Mouse (Mus musculus): Measurements from ENCODE around the gene Asb5.
"Not testable (repeated sequence)": the region's sequence is repeated elsewhere in the genome, so short reads cannot be mapped to it uniquely, and the experiment has no call there.

The Asb5 gene

GRCm38 (mm10) chr8:54529382-54530296 is at the start of gene Asb5, which contains the start of gene Spcs3:
Gene Asb5, plus strand, starts transcription at chr8:54529580.
Gene Spcs3, minus strand, starts transcription at chr8:54529998.
- DNase-seq (ENCODE audit: low read depth, low spot score), result peak; percentile 84

GRCm38 (mm10) chr8:54486555-54487273 is 42.7 kb upstream of the Asb5 start:
- DNase-seq (ENCODE audit: low read depth, low spot score), result no peak

GRCm38 (mm10) chr8:54488437-54488836 is 40.9 kb upstream of the Asb5 start:
- DNase-seq (ENCODE audit: low read depth, low spot score), result no peak

- peak; percentile 20 for DNase-seq (ENCODE audit: low read depth, low spot score)
Measured at GRCm38 (mm10) chr8:54491057-54491690, 38.2 kb upstream of the Asb5 start.

GRCm38 (mm10) chr8:54491934-54492333 is 37.4 kb upstream of the Asb5 start:
- DNase-seq (ENCODE audit: low read depth, low spot score), result no peak

GRCm38 (mm10) chr8:54493110-54493509 is 36.3 kb upstream of the Asb5 start:
- peak; percentile 14 for DNase-seq (ENCODE audit: low read depth, low spot score)

- no peak for DNase-seq (ENCODE audit: low read depth, low spot score)
Measured at GRCm38 (mm10) chr8:54493915-54494314, 35.5 kb upstream of the Asb5 start.

- no peak for DNase-seq (ENCODE audit: low read depth, low spot score)
Measured at GRCm38 (mm10) chr8:54503104-54503503, 26.3 kb upstream of the Asb5 start.

GRCm38 (mm10) chr8:54505060-54505459 is 24.3 kb upstream of the Asb5 start:
- no peak for DNase-seq (ENCODE audit: low read depth, low spot score)

GRCm38 (mm10) chr8:54507428-54508095 is 21.8 kb upstream of the Asb5 start:
- peak; percentile 38 for DNase-seq (ENCODE audit: low read depth, low spot score)

- no peak for DNase-seq (ENCODE audit: low read depth, low spot score)
Measured at GRCm38 (mm10) chr8:54508096-54508456, 21.3 kb upstream of the Asb5 start.

- DNase-seq (ENCODE audit: low read depth, low spot score), result no peak
Measured at GRCm38 (mm10) chr8:54508814-54509213, 20.6 kb upstream of the Asb5 start.

- peak; percentile 36 for DNase-seq (ENCODE audit: low read depth, low spot score)
Measured at GRCm38 (mm10) chr8:54509221-54509721, 20.1 kb upstream of the Asb5 start.

GRCm38 (mm10) chr8:54511791-54512190 is 17.6 kb upstream of the Asb5 start:
- DNase-seq (ENCODE audit: low read depth, low spot score), result no peak

- DNase-seq (ENCODE audit: low read depth, low spot score), result not testable (repeated sequence)
Measured at GRCm38 (mm10) chr8:54512200-54512599, 17.2 kb upstream of the Asb5 start.

GRCm38 (mm10) chr8:54518756-54519460 is 10.5 kb upstream of the Asb5 start:
- DNase-seq (ENCODE audit: low read depth, low spot score), result no peak

- DNase-seq (ENCODE audit: low read depth, low spot score), result no peak
Measured at GRCm38 (mm10) chr8:54520516-54520915, 8.9 kb upstream of the Asb5 start.

GRCm38 (mm10) chr8:54525606-54526005 is 3.8 kb upstream of the Asb5 start:
- DNase-seq (ENCODE audit: low read depth, low spot score), result peak; percentile 33

- no peak for DNase-seq (ENCODE audit: low read depth, low spot score)
Measured at GRCm38 (mm10) chr8:54526700-54527099, 2.7 kb upstream of the Asb5 start.

GRCm38 (mm10) chr8:54528571-54528970 is 809 bp upstream of the Asb5 start:
- DNase-seq (ENCODE audit: low read depth, low spot score), result no peak

- no peak for DNase-seq (ENCODE audit: low read depth, low spot score)
Measured at GRCm38 (mm10) chr8:54535172-54535571, 5.8 kb downstream of the Asb5 start.
